Mouse (Mus musculus) thymus, adult 2 months (tissue): Measurements from ENCODE around the gene Alg12.

Experiments
- CTCF ChIP-seq: fragments of 200-500 bp; IDR thresholded peaks from 2 replicates; pipeline ENCODE4 v1.5.1; 2012; ENCODE audit warnings: mild to moderate bottlenecking, control low read depth, low read length, moderate library complexity, borderline replicate concordance; ENCODE audit not compliant: control insufficient read depth, poor library complexity, insufficient read depth; ENCODE audit errors: extremely low read depth
- POLR2A ChIP-seq: fragments of 200-500 bp; IDR thresholded peaks from 2 replicates; pipeline ENCODE4 v1.6.1; 2012; ENCODE audit warnings: mild to moderate bottlenecking, low read length, control low read depth, moderate library complexity; ENCODE audit not compliant: control insufficient read depth, poor library complexity, insufficient read depth; ENCODE audit errors: extremely low read depth

GRCm38 (mm10) chr15:88854969-88855830, 36.1 kb upstream of the Alg12 start:
- TF ChIP-seq CTCF (no peak), POLR2A (no peak)
